Mouse (Mus musculus) left cerebral cortex, postnatal 4 days (tissue): ENCODE measurements at regions not wholly inside any gene's neighbourhood (a gene's known extent, or its start where the extent isn't known, plus 50 kb on each side); places are given as distances from the start of the nearest gene placed in this dataset.
"Not testable (repeated sequence)": the region's sequence is repeated elsewhere in the genome, so short reads cannot be mapped to it uniquely, and the experiment has no call there.

ENCODE experiments used
- DNase-seq: peaks from one replicate; pipeline ENCODE4 v3.0.0-alpha.2; 2022
- intact Hi-C: fragments of 180-260 bp; cut with DNase I; formaldehyde crosslinking; loops from one replicate; pipeline ENCODE4 v1.15.1; 2025

DNA sequence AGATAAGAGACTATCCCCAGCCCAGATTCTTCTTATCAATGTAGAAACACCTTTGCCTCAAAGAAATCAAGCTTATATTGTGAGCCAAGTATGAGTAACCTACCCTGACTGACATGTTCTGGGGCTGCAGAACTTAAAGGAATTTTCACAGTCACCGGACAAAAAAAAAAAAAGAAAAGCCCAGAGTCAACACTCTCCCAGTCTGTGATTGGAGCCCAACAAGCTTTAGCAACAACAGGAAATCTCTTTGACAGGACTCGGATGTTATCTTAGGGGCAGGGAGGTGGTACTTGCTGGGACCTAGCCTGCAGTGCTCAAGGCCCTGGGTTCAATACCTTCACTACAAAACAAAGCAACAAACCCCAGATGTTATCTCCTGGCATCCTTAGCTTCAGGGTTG lies 114.2 kb downstream of the Nectin1 start:
- no peak for DNase-seq
- intact Hi-C loops = no loop called here

DNA sequence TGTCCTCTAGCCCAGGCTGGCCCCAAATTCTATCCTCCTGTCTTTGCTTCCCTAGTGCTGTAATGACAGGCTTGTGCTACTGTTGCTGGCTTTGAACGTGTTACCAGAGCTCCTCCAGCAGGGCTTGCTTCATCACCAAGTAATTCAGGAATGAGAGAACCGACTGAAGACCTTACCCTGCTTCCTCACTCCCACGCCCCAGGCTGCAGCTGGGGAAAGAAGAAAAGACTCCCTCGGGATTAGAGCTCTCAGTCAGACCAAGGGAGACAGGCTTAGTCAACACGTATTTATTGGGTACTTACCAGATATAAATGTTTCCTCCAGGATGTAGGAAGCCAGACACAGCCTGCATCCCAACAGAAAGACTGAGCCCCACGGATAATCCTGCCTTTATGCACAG lies 115.0 kb downstream of the Nectin1 start:
- intact Hi-C loops = no loop called here
- DNase-seq = no peak

DNA sequence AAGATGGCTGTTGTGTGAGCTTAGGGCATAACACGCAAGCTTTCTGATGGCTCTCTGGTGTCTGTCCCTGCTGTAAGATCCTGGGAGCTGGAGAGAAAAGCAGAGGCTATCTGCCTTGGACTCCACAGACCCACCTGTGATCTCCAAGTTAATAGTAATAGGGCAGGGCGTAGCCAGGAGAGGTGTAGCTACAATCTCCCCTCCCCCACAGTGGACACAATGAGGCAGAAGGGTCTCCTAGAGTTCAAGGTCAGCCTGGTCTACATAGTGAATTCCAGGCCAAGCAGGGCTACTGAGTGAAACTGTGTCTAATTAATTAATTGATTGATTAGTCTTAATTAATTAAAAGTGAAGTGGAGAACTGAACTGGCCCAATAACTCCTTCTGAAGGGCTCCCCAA lies 116.5 kb downstream of the Nectin1 start:
- intact Hi-C loops = loop anchor here (10.0 kb wide), 1 partner anchor 115 kb away; the partner anchor contains the start of gene Nectin1
- DNase-seq = no peak

DNA sequence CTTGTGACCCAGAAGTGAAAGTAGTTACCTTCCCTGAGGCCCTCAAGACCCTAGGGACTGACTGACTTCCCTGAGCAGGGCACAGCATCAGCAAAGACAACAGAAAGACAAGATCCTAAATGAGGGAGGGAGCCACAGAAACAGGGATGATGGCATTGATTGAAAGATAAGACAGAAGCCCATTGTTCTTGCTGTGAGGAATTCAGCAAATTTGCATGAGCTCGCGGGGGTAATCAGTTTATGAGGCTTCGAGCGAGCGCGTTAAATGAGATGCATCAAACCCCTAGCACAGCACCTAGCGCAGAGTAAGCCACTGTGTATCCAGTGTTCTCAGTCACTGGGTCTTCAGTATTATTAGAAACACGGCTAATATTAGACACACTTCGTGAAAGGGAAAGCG lies 117.6 kb downstream of the Nectin1 start:
- no peak for DNase-seq
- intact Hi-C loops = loop anchor here (10.0 kb wide), 1 partner anchor 117 kb away; the partner anchor contains the start of gene Nectin1

DNA sequence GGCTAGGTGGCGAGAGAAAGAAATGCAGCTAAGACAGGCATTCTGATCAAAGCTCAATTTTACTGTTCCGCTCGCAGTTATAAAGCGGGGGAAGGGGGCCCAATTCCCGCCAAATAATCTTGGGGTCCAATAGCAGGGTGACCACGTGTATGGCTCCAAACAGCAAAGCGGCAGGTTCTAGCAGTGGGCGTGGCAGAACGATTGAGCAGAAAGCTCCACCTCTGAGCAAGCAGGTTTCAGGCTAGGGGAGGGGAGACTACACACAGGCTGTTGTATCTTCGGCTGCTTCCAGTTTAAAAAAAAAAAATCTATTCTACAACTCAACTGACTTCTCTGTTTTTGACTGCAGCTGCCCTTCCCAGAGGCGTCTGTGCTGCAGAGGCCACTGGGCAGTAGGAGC lies 118.2 kb downstream of the Nectin1 start:
- intact Hi-C loops = loop anchor here (10.0 kb wide), 1 partner anchor 117 kb away; the partner anchor contains the start of gene Nectin1
- DNase-seq = not testable (repeated sequence)

DNA sequence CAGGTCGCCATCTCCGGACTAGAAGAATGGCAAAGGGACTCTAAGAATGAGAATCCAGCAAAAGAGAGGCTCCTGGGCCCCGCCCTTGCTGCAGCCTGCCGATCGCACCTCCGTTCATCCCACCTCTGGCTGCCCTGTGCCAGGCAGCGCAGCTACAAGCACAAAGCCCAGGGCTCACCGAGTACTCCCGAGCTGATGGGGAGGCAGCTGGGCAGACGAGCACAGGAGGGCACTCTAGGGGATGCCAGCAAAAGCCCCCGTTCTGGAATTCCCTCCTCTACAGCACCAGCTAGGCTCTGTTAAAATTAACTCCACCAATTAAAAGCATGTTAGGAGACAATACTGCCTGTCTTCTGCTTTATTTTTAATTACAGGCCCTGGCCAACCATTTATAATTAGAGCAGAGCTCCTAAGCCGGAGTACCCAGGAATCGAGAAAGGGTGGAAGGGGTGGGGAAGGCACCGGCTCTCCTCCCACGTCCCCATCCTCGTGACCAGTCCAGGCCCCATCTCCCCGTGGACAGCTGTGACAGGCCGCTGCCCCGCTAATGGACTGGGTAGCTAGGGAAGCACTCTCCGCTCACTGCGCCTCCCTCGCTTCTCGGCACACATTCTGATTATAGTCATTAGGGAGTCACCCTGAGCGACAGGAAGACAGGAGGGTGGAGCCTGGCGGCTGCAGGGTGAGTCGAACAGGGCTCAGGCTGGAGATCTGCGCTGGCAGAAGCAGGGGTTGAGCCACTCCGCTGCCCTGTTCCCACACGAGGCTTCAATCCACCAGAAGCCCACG lies 120.0 kb downstream of the Nectin1 start:
- intact Hi-C loops = loop anchor here (10.0 kb wide), 1 partner anchor 119 kb away; the partner anchor contains the start of gene Nectin1
- DNase-seq = no peak

DNA sequence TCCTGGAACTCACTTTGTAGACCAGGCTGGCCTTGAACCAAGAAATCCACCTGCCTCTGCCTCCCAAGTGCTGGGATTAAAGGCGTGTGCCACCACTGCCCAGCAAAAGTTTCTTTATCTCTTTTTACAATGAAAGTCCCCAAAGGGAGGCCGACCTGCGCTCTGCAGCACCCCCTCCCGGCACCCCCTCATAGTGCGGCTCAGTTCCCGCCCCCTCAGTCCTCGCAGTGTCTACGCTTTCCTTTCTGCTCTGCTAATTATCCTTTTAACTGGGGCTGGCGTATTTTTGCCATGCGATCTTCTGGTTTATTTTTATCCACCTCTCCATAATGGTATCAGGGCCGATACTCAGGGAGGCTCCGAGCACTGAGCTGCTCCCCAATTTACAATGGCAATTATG lies 123.0 kb downstream of the Nectin1 start:
- DNase-seq = no peak

DNA sequence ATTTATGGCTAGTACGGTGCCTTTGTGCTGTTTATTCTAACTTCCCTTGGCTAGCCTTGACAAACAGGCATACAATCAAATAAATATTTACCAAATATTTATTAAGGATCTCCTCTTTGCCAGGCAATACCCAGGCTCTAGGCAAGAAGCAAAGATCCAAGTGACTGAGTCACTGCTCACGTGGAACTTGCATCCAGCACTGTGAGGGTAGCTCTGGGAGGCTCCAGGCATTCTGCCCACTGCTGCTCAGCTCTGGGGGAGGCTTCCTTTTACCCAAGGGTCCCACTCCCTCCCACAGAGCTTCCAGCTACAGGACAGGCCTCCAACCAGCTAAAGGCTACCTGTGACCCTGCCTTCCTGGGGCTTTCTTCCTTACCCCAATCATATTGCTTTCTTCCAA lies 130.1 kb downstream of the Nectin1 start:
- intact Hi-C loops = no loop called here
- no peak for DNase-seq

More for the DNA sequence above, 123.0 kb downstream of the Nectin1 start:
- intact Hi-C loops = loop anchor here (10.0 kb wide), 1 partner anchor 122 kb away; the partner anchor contains the start of gene Nectin1

DNA sequence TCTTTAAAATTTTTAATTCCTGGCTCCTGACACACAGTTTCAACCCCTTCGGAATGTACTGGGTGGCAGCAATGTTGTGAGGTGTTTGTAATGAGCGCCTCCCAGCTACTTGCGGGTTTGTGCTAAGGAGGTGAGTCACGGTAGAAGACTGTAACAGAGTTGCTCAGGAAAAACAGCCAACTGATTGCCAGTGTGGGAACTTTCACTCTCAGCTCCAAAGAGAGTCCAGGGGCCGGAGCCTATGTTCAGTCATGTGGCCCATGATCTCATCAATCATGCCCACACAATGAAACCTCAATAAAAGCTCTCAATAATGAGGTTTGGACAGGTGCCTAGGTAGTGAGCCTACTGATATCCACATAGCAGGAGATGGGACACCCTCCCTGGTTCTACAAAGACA lies 130.5 kb downstream of the Nectin1 start:
- DNase-seq = no peak
- intact Hi-C loops = no loop called here

DNA sequence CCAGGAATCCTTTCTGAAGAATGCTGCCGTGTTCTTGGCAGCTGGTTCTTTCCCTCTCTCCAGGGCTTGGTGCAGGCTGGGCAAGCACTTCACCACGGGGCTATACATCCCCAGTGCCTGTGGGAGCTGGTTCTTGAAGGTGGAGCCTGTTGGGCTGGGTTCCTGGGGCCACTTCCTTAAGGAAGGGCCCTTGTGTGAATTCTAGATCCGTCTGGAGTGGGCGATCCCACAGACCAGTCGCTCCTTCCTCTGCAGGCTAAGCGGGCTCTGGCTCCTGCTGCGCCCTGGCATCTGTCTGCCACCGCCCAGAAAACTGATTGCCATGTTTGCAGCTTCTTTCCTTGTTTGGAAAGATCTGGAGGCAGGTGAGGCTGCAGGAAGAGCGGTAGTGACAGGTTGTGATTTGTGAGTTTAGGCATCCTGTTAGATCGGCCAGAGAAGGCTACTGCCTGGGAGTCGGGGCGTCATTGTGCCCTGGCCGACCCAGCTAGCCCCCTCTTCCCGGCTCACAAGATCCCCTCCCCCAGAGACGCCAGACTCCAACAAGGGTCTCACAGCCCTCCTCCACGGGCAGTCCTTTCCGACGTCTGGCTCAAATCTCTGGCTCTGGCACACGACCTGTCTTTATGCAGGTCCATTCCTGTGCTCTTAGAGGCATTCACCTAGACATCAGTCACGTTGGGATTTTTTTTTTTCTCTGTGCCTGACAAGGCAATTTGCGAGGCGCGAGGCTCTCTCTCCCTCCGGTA lies 135.6 kb downstream of the Nectin1 start:
- intact Hi-C loops = no loop called here
- DNase-seq = no peak

DNA sequence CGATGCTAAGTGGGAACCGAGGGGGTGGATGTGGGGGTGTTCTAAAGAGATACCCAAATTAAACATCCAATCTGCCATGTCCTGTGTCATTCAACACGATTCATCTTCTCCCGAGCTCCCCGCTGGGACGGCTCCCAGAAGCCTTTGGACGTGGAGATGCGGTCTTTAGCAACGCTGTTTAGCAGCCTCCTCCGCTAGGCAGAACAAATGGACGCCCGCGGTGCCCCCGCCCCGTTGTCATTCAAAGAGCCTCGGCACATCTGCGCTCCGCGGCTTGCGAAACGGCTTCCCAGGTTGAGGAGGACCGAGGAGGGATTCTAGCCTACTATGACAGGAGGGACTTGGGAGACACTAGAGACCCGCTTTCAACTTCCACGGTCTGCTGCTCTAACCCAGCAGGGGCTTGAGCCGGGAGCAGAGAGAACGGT lies 136.2 kb downstream of the Nectin1 start:
- DNase-seq = peak; percentile 53
- intact Hi-C loops = no loop called here

DNA sequence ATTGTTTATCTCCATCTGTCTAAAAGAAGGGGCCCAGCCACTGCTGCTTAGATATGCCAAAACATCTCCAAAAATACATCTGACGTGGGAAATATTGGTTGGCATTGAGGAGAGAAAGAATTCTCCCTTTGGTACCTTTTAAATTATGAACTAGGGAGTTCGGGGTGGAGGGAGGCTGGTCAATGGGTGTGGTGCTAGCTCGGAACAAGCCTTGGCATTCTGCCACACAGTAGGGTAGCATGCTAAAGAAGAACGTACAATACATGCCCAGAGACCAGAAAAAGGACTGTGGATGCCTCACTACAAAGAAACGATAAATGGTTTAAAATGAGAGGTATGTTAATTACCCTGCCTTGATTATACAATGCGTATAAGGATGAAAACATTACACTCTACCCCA lies 149.3 kb downstream of the Nectin1 start:
- intact Hi-C loops = no loop called here
- DNase-seq = no peak

DNA sequence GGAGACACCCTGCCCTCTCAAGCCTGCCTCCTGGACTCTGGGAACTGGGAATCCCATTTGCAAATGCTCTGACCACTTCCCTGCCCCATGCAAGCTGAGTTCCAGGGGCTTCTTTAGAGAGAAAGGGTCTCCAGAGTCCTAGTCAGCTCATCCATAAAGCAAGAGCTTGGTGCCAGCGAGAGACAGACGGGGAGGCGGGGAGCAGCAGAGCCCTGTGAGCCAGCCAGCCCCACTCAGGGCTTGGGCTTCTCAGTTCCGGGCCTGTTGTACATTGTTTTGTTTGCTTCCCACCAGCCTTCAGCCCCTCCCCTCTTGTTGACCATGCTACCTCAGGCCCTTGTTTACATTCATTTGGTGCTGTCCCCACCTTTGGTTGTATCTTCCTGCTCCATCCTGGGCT lies 143.9 kb upstream of the Thy1 start:
- DNase-seq = peak; percentile 34
- intact Hi-C loops = no loop called here

DNA sequence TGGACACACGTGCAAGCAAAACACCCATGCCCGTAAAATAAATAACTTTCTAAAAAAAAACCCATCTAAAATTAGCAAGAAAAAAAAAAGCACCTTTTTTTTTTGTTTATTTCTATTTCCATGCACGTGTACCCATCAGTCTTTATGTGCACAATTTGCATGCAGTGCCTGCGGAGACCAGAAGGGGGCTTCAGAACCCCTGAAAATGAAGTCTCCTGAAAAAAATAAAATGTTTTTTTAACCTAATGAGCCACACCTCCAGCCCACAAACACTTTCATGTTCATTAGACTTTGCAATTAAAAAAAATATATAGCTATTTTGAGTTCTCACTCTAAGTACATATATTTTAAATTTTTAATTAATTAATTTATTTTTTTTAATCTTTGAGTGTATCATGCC lies 134.9 kb upstream of the Thy1 start:
- DNase-seq = no peak
- intact Hi-C loops = no loop called here

DNA sequence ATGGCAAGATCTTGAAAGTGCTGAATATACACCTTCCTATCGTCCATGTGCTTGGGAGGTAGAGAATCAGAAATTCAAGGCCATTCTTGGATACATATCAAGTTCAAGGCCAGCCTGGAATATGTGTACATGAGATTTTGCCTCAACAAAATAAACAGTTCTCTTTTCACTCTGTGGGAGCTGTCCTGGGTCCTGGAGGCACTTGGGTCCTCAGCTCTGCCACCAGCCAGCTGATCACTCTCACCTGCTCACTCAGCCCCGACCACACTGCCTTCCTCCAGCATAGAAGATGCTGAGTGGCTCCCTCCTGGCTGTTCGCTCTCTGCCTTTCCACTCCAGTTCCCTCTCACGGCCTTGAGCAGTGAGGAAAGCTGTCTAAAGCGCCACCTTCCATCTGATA lies 128.2 kb upstream of the Thy1 start:
- no peak for DNase-seq
- intact Hi-C loops = no loop called here

DNA sequence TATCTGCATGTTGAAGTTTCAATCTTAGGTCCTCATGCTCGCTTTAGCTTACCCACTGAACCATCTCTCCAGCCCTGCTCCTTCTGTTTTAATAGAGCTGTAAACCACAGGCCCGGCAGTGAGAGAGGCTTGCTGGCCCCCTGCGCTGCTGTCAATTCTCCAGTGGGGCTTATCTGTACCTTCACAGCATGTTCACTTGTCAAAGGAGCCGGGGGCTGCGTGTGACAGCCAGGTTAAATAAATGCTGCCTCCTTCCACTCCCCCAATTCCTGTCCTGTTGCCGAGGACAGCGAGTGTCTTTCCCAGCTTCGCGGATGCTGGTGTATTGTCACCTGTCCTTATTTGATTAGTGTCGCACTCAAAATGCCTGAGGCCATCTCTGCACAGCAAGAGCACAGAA lies 125.7 kb upstream of the Thy1 start:
- no peak for DNase-seq
- intact Hi-C loops = no loop called here

DNA sequence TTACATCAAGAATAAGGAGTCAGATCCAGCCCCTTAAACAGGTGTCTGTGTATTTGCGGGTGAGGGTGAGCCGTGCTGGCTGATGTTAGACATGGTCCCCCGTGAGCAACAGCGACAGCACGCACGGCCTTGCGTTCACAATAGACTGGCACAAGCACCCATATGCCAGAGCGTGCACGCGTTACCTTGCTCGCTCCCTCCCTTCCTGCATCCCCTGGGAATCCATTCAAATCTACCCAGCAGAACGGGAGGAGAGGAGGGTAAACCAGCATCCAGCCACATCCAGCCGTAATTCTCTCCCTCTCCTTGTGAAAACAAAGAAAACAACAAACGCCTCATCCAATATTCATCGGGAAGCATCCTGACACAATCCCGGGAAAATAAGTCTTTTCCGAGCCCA lies 124.2 kb upstream of the Thy1 start:
- DNase-seq = no peak
- intact Hi-C loops = no loop called here

DNA sequence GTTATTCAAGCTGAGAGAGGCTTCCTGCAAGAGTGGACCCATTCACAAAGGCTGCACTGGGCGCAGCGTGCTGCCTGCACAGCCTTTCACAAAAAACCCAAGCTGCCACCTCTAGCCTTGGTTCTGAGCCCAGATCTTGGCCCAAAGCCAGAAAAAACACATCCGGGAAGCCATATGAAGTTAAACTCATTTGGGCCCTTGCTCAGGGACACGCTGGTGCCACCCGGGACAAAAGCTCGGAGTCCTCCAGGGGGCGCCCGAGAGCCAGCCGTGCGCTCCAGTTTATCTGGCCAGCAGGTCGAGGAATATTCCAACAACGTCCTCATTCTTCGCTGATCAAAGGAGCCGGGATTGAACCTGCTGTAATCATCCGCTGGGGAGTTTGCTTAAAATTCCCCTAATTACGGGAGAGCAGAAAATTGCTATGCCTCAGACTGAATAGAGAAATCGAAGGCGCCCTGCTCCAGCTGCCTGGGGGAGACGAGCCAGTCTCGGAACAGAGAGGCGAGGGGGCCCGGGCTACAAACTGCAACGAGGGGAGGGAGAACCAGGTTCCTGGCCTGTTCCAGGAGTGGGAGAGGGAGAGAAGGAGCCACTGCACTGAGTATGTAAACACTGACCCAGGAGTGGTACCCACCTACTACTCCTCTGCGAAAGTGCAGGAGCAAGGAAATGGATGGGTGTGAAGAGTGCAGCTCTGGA lies 123.0 kb upstream of the Thy1 start:
- peak; percentile 90 for DNase-seq
- intact Hi-C loops = no loop called here

DNA sequence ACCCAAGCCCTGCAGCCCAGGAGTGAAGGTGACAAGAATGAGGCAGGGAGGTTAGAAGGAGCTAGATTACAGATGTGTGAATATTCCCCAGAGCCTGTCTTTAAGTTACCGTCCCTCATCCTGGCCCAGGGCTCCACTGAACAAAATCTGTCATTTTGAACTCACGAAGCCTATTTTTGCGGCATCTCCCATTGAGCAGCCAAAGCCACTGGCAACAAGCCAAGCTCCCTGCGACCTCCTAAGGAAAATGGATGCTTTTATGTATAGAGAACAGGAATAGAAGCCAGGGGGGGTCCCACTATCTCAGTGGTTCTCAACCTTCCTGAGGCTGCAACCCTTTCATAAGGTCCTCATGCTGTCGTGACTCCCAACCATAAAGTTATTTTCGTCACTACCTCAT lies 121.0 kb upstream of the Thy1 start:
- DNase-seq = no peak
- intact Hi-C loops = no loop called here

DNA sequence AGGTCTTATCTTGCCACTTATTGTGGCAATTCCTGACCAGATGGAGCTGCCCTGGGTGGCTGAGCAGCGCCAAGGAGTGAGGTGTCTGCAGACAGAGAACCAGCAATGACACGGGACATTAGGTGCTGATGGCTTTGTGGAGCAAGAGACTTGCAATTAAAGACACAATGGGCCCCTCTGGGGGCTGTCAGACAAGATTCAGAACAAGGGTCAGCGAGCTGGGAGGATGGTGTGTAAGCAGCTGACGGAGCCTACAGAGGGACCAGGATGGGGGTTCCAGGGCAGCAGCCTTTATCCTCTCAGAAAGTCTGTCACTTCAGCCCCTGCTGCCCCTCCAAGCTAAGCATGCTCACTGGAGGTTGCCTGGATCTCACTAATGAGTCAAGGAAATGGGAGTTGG lies 120.1 kb upstream of the Thy1 start:
- no peak for DNase-seq
- intact Hi-C loops = no loop called here

DNA sequence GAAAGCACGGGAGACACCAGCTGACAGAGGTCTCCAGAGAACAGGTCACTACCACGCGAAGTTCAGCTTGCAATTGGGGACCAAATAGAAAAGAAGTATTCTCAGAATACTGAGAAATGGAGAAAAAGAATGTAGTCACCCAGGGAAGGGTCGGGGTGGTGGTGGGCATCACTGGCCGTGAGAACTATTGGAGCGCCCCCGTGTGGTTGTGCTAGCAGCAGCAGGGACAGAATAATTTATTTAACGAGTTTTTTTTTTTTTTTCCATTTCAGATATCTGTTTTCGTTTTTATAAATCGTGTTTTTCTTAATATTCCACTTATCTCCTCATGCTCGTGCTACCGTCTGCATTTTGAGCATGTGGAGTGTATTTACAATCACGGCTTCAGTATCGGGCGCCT lies 118.4 kb upstream of the Thy1 start:
- DNase-seq = peak; percentile 69
- intact Hi-C loops = no loop called here
